Mouse (Mus musculus) embryonic fibroblast, embryonic 13.5 days (primary cell): ENCODE measurements around the gene Sept1.

Experiments
- CTCF ChIP-seq: IDR thresholded peaks from 2 replicates; pipeline ENCODE4 v1.5.1; 2011; ENCODE audit warnings: mild to moderate bottlenecking, control low read depth, low read length, moderate library complexity, borderline replicate concordance; ENCODE audit not compliant: insufficient read depth
- POLR2A ChIP-seq: IDR thresholded peaks from 2 replicates; pipeline ENCODE4 v1.6.1; 2011; ENCODE audit warnings: low read depth, mild to moderate bottlenecking, control low read depth, low read length, moderate library complexity

- TF ChIP-seq POLR2A = no peak
- no peak for TF ChIP-seq CTCF
Observed at GRCm38 (mm10) chr7:127281114-127281513, 48.2 kb upstream of the Sept1 start.
